Mouse (Mus musculus) T-helper 1 cell (primary cell): Measurements from ENCODE around the gene B4gat1.

Source experiments
- in situ Hi-C: fragments of 300-600 bp; cut with MboI, MseI; formaldehyde crosslinking; loops from one replicate; pipeline ENCODE4 v1.15.1; 2025; ENCODE audit warnings: high pct_unique_total_duplicates

Gene B4gat1

GRCm38 (mm10) chr19:5058801-5059771, 20.5 kb downstream of the B4gat1 start:
- in situ Hi-C loops: no loop called here

GRCm38 (mm10) chr19:5060365-5061330, 22.0 kb downstream of the B4gat1 start:
- in situ Hi-C loops: no loop called here

GRCm38 (mm10) chr19:5062041-5062440, 23.4 kb downstream of the B4gat1 start:
- in situ Hi-C loops: no loop called here

- in situ Hi-C loops: no loop called here
Measured at GRCm38 (mm10) chr19:5062446-5062845, 23.8 kb downstream of the B4gat1 start.

- in situ Hi-C loops: no loop called here
Measured at GRCm38 (mm10) chr19:5065104-5065503, 26.5 kb downstream of the B4gat1 start.

- in situ Hi-C loops: no loop called here
Measured at GRCm38 (mm10) chr19:5067040-5067799, 28.6 kb downstream of the B4gat1 start.

GRCm38 (mm10) chr19:5067867-5068569, 29.4 kb downstream of the B4gat1 start, which contains the start of gene Cd248:
Gene Cd248 (plus strand): TSS chr19:5068078.
- in situ Hi-C loops: no loop called here

GRCm38 (mm10) chr19:5068570-5069234, 30.1 kb downstream of the B4gat1 start:
- in situ Hi-C loops: no loop called here

GRCm38 (mm10) chr19:5069486-5069885, 30.9 kb downstream of the B4gat1 start:
- in situ Hi-C loops: no loop called here

- in situ Hi-C loops: no loop called here
Measured at GRCm38 (mm10) chr19:5069978-5070377, 31.4 kb downstream of the B4gat1 start.

GRCm38 (mm10) chr19:5071077-5071476, 32.5 kb downstream of the B4gat1 start:
- in situ Hi-C loops: no loop called here

GRCm38 (mm10) chr19:5071545-5072369, 33.1 kb downstream of the B4gat1 start:
- in situ Hi-C loops: no loop called here

- in situ Hi-C loops: no loop called here
Measured at GRCm38 (mm10) chr19:5072389-5073019, 33.9 kb downstream of the B4gat1 start.

- in situ Hi-C loops: no loop called here
Measured at GRCm38 (mm10) chr19:5073028-5073427, 34.4 kb downstream of the B4gat1 start.

- in situ Hi-C loops: no loop called here
Measured at GRCm38 (mm10) chr19:5073518-5073917, 34.9 kb downstream of the B4gat1 start.

- in situ Hi-C loops: no loop called here
Measured at GRCm38 (mm10) chr19:5079279-5079678, 40.7 kb downstream of the B4gat1 start.

GRCm38 (mm10) chr19:5082005-5082404, 43.4 kb downstream of the B4gat1 start:
- in situ Hi-C loops: no loop called here

GRCm38 (mm10) chr19:5082596-5082995, 44.0 kb downstream of the B4gat1 start:
- in situ Hi-C loops: no loop called here
